Mouse (Mus musculus) G1E (cell line): ENCODE results near the gene Disp3.

Experiments used
- CTCF ChIP-seq: IDR thresholded peaks from 2 replicates; pipeline ENCODE4 v1.5.1; 2012; ENCODE audit warnings: low read depth, low read length, inconsistent platforms, mixed read lengths
- GATA1 ChIP-seq: IDR thresholded peaks from 2 replicates; pipeline ENCODE4 v1.6.1; 2012; ENCODE audit warnings: borderline replicate concordance, low read length, inconsistent platforms, mixed read lengths
- GATA2 ChIP-seq: IDR thresholded peaks from 2 replicates; pipeline ENCODE4 v1.6.1; 2012; ENCODE audit warnings: low read depth, low read length, inconsistent platforms, borderline replicate concordance
- POLR2AphosphoS5 ChIP-seq: IDR thresholded peaks from 2 replicates; pipeline ENCODE4 v1.6.1; 2012; ENCODE audit warnings: low read depth, low read length, inconsistent platforms; ENCODE audit not compliant: insufficient replicate concordance
- TAL1 ChIP-seq: conservative IDR thresholded peaks from 2 replicates; pipeline ENCODE4 v1.6.1; 2012; ENCODE audit warnings: low read depth, low read length, inconsistent platforms, mixed read lengths

GRCm38 (mm10) chr4:148214460-148215136 lies 73.2 kb downstream of the Disp3 start:
- TF ChIP-seq CTCF, result no peak
- no peak for TF ChIP-seq GATA2
- no peak for TF ChIP-seq TAL1
- TF ChIP-seq POLR2AphosphoS5, result no peak
- no peak for TF ChIP-seq GATA1
